Mouse (Mus musculus) brown adipose tissue, adult 24 weeks (tissue): ENCODE measurements around the gene Tom1. TPM values are rescaled to one million over a fixed set of nuclear protein-coding genes. Genes with fewer than 3 reads are reported as not detected.
A peak's percentile ranks its signal among the peaks of the same experiment; 100 is the strongest.

Source experiments
- H3K27ac ChIP-seq: fragments of 200-500 bp; replicated peaks from 2 replicates; pipeline ENCODE4 v1.5.1; 2012; ENCODE audit warnings: low read depth, mild to moderate bottlenecking, low read length
- H3K4me1 ChIP-seq: fragments of 200-500 bp; 2 replicates; pipeline ENCODE4 v1.6.1; 2012; ENCODE audit warnings: low read length, mixed read lengths; ENCODE audit not compliant: control insufficient read depth, insufficient read depth, insufficient read length
- H3K4me3 ChIP-seq: fragments of 200-500 bp; 2 replicates; pipeline ENCODE4 v1.5.1; 2012; ENCODE audit warnings: low read depth, mild to moderate bottlenecking, low read length, moderate library complexity; ENCODE audit not compliant: insufficient read depth
- polyA plus RNA-seq: library from polyadenylated mRNA; stranded (reverse); fragments of >200 nt; gene quantifications from 2 replicates; pipeline ENCODE4 v1.2.4, GENCODE M21; 2012; ENCODE audit not compliant: missing spikeins, insufficient read depth, insufficient read length

Tom1 gene
- polyA plus RNA-seq, result 21.7 and 21.8 TPM in 2 replicates

DNA sequence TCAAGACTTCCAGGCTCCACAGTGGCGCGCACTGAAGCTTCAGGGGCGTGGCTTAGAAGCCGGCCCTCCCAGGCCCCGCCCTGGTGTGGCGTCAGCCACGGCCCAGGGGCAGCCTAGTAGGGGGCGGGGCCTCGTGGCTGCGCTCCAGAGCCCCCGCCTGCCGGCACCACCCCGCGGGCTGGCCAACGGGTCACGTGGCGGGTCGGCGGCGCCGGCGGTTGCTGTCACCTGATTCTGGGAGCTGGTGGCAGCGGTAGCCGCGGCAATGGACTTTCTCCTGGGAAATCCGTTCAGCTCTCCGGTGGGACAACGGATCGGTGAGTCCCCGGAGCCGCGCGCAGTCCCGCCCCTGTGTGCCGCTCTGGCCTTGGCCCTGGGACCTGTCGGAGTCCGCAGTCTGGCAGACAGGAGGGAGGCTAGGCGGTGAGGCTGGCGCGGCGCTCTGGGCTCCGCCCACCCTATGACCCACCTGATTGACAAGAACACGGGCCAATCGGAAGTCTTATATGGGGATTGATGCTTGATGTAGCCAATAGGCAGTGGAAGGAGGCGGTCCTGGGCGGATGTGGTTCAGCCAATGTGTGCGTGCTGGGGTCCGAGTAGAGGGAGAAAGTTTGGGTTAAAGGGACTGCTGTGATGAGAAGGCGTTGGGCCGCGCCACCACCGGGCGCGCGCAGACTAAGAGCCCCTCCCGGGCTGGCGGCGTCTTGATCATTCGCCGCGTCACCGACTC lies at the start of gene Tom1:
Gene Tom1 (plus strand): TSS at position 195 of the 733 bp plus-strand sequence.
- Histone ChIP-seq H3K27ac (peak within 1 kb of the TSS; percentile 80), H3K4me1 (peaks cover 7% of the 10 kb centered on the region; the same call in 1 of the 2 replicates), H3K4me3 (peak within 1 kb of the TSS; percentile 88)

DNA sequence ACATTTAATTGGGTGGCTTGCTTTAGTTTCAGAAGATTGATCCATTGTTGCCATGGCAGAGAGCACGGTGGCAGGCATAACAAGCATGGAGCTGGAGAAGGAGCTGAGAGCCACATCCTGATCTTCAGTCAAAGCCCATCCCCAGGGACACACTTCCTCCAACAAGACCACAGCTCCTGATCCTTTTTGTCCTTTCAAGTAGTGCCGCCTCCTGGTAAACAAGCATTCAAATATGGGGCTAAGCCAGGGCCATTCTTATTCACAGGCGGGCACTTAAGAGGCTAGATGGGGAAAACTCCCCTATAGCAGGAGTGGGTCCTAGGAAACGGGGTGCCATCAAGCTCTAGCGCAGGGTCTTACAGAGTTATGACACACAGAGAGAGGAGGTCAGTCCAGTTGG lies 46.1 kb upstream of the Tom1 start:
- no peak overlapping the region for H3K4me3 ChIP-seq
- H3K27ac ChIP-seq, result no peak overlapping the region
- H3K4me1 ChIP-seq, result no peaks in the 10 kb centered on the region

DNA sequence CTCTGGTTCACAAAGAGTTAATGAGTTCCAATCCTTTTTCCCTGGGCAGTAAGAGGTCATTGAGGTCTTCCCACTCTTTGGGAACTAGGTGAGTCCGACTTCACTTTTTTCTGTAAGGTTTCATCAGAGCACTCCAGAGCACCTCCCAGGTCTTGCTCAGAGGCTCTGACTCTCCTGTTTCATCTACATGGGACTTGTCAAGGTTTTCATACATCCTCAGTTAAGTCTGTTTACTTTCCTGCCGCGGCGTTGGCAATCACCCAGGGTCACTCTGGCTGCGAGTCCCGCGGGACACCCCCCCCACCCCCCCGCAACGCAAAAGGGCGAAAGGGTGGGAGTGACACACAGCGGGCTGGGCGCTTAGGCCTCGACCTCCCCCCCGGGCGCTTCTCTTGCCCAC lies 43.5 kb upstream of the Tom1 start:
- Histone ChIP-seq H3K27ac (no peak overlapping the region), H3K4me1 (peaks cover 3% of the 10 kb centered on the region; the same call in 1 of the 2 replicates), H3K4me3 (no peak overlapping the region)

DNA sequence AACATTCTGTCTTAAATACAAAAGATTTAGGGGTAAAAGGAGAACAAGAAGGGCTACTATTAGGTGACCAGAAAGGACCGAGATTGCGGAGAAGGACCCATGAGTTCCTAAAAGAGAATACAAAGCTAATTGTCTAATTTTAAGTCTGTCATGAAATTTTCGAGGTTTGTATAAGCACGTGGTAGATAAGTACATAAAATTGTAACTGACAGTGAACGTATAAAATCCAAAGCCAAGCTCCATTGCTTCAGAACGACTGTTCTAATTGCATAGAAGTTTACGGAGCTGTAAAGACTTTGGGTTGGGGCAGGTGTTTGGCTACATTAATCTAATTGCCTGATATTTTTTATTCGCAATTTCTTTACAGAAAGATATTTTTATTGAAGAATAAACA lies 40.4 kb upstream of the Tom1 start, which contains the start of gene Hmgxb4:
Gene Hmgxb4 (plus strand): TSS at position 276 of the 394 bp plus-strand sequence.
- Histone ChIP-seq H3K27ac (no peak within 1 kb of the TSS), H3K4me3 (peak within 1 kb of the TSS; percentile 87), H3K4me1 (peaks cover 3% of the 10 kb centered on the region; the same call in 1 of the 2 replicates)

DNA sequence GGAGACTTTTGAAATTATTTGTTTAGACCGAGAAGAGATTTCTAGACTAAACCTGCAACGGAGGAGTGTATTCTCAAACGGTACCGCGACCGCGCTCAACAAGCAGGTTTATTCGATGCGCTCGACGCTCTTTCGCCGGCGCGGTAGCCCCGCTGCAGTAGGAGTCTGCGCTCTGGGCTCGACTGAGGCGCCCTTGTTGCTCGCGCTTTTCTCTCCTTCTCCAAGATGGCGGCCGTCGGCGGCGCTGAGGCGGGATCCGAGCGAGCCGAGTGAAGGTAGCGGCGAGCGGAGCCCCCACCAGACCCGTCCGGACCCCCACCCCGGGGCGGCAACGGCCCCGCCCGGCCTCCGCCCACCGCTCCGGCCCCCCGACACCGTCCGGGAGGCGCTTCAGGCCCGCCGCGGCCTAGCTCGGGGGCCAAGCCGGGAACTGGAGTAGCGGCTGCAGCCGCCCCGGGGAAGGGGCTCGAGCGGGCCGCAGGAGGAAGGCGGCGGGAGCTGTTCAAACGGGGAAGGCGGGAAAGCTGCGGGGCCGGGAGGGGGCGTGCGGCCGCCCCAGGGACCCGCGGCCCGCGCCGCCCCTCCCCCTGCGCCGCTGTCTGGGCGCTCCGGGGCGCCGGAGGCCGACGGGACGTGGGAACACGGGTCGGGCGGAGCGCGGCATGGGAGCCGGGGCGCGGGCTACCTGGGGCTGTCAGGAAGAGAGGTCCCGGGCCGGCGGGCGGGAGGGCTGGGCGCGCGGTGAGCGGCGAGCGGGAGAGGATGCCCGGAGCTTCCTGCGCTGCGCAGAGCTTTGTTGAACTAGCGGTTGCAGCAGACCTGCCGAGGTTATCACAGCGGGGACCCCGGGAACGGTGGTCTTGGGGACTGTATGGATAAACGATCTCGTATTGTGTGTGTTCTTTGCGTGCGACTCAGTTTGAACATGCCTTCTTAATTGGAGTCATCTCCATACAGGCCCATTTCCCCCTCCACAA lies 39.7 kb upstream of the Tom1 start:
- Histone ChIP-seq H3K4me3 (peak overlapping the region; percentile 87), H3K4me1 (peaks cover 3% of the 10 kb centered on the region; the same call in 1 of the 2 replicates), H3K27ac (no peak overlapping the region)

DNA sequence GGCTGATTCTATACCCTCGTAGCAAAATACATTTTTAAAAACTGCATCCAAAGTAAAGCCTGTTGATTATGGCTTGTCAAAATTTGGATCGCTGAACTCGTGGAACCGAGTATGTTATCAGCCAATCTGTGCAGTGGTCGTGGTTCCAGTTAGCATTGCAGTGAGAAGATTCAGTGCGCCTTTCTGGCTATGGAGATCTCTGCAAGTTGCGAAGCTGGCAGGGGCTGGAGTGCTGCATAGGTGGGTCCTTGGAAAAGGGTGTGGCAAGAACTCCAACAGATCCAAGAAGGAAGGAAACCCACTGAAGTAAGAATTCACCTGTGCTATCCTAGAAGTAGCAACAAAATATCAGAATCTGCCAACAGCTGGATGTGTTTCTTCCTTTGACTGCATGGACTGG lies 39.0 kb upstream of the Tom1 start:
- Histone ChIP-seq H3K4me3 (peak overlapping the region; percentile 87), H3K4me1 (peaks cover 3% of the 10 kb centered on the region; the same call in 1 of the 2 replicates), H3K27ac (no peak overlapping the region)

DNA sequence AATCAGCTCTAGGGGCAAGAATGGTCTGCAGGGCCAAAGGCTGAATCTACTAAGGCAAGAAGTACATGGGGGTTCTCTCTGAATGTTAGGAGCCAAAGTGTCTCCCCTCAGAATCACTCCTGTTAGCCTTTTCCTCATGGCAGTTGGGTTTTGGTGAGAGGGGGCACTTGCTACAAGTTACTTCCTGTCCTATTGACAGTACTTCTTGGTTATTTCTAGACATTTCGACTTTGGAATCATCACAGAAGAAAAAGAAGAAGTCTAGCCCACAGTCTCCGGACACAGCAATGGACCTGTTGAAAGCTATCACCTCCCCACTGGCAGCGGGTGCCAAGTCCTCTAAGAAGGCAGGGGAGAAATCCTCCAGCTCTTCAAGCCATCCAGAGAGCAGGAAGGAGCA lies 33.1 kb upstream of the Tom1 start:
- no peak overlapping the region for H3K27ac ChIP-seq
- H3K4me1 ChIP-seq, result no peaks in the 10 kb centered on the region
- no peak overlapping the region for H3K4me3 ChIP-seq

DNA sequence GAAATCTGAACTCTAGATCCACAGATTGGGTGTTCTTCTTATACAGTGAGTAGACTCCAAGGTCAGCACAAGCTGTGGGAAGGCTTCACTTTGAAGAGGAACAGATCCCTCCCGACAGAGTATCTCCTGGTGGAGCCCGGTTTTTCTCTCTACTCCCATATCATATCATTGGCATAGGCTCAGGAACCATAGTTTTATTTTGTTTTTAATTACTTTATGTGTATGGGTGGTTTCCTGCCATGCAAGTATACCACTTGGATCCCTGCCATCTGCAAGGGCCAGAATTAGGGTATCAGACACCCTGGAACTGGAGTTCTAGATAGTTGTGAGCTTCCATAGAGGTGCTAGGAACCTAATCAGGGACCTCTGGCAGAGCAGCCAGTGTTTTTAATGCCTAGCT lies 24.7 kb upstream of the Tom1 start:
- Histone ChIP-seq H3K4me1 (peaks cover 5% of the 10 kb centered on the region; the same call in 1 of the 2 replicates), H3K27ac (no peak overlapping the region), H3K4me3 (no peak overlapping the region)

DNA sequence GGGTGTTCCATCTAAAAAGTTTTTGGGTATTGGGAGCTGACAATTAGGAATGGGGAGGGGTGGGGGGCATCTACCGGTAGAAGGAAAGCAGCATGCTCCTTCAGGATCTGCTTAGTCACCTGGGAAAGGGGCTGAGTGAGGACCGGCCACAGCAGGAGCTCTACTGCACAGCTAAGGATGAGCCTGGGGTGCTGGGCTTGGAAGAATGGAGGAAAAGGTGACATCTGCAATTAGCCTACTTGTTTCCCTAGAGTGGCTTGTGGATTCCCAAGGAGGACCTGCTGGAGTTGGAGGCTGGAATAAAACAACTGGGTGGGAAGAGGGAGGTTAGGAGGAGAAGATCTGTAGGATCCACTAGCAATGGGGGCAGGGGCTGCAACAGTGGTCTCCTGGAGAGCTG lies 19.9 kb upstream of the Tom1 start:
- Histone ChIP-seq H3K4me1 (peaks cover 5% of the 10 kb centered on the region; the same call in 1 of the 2 replicates), H3K4me3 (no peak overlapping the region), H3K27ac (no peak overlapping the region)

DNA sequence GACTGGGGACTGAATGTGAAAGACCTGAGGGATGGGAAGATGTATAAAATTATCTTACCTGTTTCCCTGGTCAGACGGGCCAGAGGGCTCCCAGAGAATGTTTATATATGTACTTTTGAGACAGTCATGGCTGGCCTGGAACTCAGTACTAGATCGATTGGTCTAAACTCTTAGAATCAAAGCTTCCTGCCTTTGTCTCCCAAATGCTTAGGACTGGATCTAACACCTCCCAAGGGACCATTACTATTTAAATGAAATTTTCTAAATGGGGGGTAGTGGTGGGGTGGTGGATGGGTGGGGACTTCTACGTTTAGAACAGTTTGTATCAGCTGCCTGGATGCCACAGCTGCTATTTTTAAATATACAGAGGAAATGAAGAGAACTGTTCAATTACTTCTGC lies 19.5 kb upstream of the Tom1 start:
- Histone ChIP-seq H3K27ac (0 out of 2 replicates have a peak overlapping the region, but pooled peaks have one; percentile 40), H3K4me3 (no peak overlapping the region), H3K4me1 (peaks cover 5% of the 10 kb centered on the region; the same call in 1 of the 2 replicates)

DNA sequence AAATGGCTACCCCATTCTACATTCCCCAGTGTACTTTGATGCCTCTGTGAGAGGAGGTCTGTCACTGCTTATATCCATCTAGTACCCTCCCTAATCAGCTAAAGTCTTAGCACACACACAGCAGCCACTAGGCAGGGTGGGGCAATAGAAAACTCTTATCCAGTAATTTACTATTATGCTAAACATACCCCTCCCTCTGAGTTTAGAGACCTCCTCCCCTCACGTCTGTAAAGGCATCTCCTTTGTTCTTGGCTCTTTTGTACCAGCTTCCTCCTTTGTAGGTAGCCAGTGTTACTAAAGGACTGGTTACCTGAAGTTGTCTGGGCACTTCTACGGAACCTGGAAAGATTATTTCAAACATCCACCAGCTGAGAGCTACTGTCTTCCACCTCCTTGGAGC lies 17.5 kb upstream of the Tom1 start:
- no peak overlapping the region for H3K27ac ChIP-seq
- peaks cover 5% of the 10 kb centered on the region; the same call in 1 of the 2 replicates for H3K4me1 ChIP-seq
- H3K4me3 ChIP-seq, result no peak overlapping the region

DNA sequence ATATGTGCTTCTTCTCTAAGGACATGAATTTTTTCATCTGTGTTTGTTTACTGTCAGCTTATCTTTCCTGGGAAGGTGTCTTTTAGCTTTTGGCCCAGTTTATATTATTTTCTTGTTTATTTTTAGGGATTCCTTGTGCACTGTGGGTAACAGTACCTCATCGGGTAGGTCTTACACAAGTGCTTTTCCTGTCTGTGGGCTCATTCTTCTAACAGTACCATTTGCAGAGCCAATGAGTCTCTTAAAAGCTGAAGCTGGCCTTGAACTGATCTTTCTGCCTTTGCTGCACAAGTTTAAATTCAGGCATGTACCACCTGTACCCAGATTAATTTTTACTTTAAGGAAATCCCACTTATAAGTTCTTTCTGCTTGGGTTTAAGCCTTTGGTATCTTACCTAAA lies 17.1 kb upstream of the Tom1 start:
- Histone ChIP-seq H3K4me1 (peaks cover 5% of the 10 kb centered on the region; the same call in 1 of the 2 replicates), H3K4me3 (no peak overlapping the region), H3K27ac (no peak overlapping the region)

DNA sequence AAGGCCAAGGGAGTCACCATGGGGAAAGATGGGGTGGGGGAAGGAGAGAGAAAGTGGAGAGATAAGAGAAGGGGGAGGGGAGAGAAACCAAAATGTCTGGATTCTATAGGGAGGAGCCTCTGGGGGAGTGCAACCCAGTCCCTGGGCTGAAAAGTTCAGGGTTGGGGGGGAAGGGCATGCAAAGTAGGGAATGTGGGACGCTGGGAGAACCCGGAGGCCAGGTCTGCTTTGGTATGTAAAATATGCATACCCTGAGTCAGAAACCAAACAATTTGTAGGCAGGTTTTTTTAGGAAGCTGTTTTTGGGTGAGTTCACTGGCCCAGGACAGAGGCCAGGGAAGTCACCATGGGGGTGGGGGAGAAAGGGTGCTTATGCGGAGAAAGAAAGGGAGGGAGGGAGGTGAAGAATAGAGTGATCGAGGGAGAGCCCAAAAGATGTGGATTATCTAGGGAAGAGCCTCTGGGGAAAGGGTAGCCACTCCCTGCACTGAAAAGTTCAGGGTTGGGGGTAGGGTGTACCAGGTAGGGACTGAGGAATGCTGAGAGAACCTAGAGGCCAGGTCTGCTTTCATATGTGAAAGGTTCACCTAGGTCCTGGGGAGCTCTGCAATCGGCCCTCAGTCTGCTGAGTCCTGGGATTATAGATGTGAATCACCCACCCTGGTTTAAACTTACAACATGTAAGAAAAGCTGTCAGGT lies 15.1 kb upstream of the Tom1 start:
- Histone ChIP-seq H3K4me1 (peaks cover 5% of the 10 kb centered on the region; the same call in 1 of the 2 replicates), H3K4me3 (no peak overlapping the region), H3K27ac (no peak overlapping the region)

DNA sequence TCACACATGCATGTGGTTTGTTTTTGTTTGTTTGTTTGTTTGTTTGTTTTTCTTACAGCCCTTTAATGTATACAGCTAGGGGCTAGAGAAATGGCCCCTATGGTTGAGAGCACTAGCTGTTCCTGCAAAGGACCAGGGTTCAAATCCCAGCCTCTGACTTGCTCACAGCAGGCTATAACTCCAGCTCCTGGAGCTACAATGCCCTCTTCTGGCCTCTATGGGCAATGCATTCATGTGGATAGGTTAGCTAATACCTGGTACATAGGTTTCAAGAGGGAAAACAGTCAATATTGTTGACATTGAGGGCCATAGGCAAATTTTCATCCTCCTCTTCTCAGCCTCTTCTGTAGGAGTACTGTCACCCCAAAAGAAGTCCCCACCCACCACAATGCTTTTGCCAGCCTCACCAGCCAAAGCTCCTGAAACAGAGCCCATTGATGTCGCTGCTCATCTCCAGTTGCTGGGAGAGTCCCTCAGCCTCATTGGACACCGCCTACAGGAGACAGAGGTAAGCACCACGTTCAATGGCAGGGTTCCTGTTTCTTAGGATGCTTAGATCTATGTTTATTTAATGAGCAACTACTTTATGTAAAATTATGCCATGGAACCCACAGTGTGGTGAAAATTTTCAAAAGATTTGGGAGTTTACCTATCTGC lies 9.7 kb upstream of the Tom1 start:
- Histone ChIP-seq H3K27ac (no peak overlapping the region), H3K4me1 (no peaks in the 10 kb centered on the region), H3K4me3 (no peak overlapping the region)
